Mouse (Mus musculus): ENCODE results near the gene Eea1.

The Eea1 gene

DNA sequence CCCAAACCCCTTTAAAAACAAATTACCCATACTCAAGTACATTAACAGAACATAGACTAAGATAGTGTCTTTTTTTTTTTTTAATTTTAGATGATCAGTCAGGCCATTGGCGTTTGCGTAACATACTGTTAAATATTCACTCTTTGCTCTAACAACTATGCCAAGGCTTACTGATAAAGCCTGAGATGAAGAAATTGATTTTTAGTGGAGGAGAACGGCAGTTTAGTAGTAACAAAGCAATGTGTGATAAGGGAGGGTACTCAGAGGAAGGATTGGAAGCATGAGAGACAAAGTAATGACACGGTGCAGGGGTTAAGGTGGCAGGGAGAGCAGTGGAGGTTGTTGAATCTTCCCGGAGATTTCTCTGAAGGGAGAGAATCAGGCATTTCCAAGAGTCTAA, 9.7 kb downstream of the Eea1 start:
- DNase-seq, result no peak

DNA sequence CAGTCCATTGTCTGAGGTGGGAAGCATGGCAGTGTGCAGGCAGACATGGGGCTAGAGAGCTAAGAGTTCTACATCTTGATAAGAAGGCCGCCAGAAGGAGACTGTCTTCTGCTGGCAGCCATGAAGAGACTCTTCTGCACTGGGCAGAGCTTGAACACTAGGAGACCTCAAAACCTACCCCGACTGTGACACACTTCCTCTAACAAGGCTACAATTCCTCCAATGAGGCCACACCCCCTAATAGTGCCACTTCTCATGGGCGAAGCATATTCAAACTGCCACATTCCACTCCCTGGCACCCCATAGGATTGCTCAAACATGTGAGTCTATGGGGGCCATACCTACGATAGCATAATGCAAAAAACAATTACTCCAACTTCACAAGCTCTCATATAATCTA, 10.3 kb downstream of the Eea1 start:
- DNase-seq, result no peak

DNA sequence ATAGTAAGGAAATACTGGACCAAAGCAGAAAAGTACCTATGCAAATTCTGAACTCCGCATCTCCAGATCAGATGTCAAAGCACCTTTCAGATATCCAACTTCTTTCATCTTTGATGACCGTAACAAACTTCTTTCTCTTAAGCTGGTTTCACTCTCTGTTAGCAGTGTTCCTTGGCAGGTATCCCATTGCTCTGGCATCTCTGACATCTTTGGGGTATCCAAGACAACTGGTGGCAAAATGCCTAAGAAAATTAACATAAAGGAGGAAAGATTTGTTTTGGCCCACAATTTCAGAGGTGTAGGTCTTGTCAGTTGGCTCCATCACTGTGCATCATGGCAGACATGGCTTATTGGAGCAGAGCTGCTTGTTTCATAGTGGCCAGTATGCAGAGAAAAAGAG, 10.9 kb downstream of the Eea1 start:
- no peak for DNase-seq

DNA sequence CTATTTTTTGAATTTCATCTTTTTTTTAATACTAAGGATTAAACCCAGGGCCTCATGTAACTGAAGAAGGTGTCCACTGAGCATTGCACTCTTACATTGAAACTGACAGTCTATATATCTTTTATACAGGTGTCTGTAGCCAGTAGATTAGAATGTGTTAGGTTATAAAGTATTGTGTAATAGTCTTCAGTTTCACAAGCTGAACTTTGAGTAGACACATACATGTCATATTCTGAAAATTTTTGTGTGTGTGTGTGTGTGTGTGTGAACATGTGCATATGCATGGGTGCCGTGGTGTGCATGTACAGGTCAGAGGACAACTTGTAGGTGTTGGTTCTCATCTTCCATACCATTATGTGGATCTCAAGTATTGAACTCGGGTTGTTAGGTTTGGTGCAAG, 16.2 kb downstream of the Eea1 start:
- no peak for DNase-seq

DNA sequence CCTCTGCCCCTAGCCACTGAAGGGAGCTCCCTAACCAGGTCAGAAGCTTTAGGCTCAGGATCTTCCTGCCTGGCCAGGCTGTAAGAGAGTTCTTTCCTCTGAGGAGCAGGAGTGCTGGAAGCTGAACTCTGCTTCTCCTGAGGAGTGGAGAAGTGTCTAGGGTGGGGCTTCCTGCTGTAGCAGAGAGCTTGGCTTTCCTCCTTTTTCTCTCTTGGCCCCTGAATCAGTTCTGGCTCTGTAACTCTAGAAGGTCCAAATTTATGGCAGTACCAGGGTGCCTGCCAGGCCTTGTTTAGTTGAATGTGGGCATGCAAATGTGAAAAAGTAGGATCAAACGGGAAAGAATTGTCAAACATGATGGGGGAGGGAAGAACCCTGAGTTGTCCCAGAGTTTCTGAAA, 17.1 kb downstream of the Eea1 start:
- DNase-seq, result no peak

DNA sequence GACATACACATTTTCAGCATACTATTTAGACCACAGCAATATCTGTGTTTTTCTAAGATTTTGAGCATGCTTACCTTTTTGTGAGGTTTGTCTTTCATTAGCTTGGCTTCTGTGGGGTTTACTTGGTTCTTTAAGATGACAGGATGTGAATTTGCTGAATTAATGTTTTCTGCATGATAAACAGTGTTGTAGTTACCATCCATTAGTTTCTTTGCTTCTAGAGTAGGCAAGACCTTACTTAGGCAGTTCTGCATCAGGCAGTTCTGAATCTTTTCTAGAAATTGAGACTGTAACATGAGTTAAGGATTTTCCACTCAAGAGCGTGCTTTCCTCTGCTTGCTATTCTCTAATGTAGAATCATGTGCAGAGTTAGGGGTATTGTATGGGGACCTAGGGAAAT, 24.2 kb downstream of the Eea1 start:
- DNase-seq, result no peak

DNA sequence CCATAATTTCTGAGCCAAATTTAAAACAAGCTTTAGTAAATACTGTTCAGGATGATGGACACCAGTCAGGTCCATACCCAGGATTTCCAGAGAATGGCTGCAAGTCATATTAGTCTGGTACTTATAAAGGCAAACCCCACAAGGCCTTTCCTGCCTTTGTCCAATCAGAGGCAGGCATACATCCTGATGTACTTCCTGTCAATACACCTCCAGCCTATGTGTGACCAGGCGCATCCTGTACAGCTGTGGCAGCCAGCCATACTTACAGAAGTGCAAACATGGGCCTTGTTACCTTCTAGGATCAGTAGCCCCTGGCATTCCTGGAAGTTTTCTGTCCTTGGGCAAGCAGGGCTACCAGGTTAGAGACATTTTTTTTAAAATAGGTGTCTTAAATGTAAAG, 29.2 kb downstream of the Eea1 start:
- DNase-seq, result no peak

DNA sequence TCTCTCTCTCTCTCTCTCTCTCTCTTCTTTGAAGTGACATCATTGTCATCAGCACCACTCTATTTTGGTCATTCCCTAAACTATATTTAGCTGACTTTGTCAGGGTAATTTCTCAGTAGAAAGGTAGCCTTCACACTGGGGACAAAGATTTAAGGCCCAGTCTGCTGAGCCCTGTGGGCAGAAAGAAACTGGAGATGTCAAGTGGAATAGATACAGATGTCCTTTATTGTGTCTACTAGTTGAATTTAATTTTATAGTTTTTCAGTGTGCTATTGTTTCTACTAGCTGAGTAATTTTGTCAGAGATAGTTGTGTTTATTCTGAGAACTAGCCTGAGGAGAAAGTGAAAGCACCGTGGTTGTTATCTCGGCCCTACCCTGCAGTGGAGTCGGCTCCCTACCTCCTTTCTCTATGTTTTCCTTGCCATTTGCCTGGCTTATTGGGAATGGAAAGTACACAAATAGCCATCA, 30.3 kb downstream of the Eea1 start:
- no peak for DNase-seq

DNA sequence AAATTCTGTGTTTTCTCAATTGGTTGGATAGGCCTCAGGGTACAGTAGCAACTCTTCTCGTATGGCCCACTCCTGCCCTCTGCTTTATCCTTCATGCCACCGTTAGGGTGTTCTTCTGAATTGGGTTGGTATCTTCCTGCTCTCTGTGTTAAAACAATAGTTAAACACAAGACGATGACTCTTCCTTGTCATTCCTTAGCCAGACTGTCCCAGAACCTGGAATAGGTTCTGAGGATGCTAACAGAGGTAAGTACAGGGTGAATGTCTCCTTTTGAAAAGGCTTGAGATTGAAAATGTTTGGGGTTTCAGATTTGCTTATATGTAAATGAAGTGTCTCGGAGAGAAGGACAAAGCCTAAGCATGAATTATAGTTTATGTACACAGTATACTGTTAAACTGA, 30.9 kb downstream of the Eea1 start:
- DNase-seq, result no peak

DNA sequence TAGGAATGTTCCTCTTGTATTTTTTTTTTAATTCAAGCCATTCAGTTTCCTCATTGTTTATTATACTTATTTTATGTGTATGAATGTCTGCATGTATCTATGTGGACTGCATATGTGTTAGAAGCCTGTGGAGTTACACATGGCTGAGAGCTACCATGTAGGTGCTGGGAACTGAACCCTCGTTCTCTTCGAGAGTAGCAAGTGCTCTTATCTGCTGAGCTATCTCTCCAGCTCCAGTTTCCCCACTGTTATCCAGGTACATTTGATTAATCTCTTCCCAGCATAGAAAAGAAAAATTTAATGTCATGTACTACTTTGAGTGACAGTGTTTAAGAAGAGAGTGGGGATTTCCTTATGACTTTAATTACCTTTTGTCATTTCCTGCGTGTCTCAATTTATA, 31.5 kb downstream of the Eea1 start:
- DNase-seq, result no peak

DNA sequence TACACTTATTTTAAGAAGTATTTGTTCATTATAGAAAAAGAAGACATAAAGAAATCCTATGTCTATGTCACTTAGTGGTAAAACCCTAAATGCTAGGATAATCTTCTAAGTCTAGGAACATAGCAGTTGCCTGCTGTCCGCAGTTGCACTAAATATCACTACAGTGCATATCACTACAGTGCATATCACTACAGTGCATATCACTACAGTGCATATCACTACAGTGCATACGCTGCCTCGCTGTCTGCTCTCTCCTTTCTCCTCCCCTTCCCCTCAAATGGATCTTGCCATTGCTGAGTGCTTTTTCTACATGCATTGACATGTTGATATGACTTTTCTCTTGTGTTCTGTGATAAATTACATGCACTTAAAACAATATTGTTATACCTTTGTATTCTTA, 34.0 kb downstream of the Eea1 start:
- DNase-seq, result no peak

DNA sequence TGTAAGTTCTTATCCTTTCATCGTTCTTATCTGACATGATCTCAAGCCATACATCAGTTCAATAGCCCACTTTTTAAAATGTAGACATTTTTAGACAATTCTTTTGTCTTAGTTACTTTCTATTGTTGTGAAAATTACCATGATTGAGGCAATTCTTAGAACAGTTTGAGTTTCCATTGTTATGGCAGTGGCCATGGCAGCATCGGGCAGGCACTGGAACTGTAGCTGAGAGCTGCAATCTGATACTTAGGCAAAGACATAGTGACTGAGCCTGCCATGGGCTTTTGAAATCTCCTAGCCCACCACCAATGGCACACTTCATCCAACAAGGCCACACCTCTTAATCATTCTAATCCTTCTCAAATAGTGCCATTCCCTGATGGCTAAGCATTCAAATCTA, 36.3 kb downstream of the Eea1 start:
- DNase-seq, result no peak

DNA sequence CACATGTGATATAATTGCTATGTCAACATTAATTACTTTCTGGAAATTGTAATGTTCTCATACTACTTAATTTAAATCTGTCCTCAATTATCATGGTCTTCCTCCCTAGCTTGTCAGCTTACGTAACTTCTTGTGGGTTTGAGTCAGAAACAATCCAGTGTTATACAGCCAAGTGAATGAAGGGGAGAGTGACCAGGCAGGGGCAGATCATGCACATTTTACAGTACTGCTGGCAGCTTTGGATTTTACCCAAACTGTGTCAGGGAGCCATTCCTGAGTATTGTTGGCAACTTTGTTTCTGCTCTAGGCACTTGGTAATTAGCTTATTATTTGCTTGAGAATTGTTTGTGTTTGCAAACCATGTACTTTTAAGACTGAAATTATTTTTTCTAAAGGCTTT, 49.3 kb downstream of the Eea1 start:
- DNase-seq, result no peak

DNA sequence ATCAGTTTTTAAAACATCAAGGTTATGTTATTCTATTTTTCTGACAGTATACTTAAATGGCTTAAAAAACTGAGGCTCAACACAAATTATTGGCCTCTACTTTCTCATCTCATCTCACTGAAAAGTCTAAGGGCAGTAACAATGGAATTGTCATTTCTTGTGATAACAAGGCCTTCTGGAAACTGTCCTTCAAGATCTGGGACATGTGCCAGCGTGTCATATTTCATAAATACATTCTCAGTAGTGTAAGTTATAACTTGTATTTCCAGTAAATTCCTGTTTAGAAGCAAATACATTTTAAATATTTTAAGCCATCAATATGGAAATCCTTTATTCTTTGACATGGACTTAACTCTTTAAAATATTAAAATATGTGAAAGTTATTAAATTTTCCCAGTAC, 50.7 kb downstream of the Eea1 start:
- no peak for DNase-seq

DNA sequence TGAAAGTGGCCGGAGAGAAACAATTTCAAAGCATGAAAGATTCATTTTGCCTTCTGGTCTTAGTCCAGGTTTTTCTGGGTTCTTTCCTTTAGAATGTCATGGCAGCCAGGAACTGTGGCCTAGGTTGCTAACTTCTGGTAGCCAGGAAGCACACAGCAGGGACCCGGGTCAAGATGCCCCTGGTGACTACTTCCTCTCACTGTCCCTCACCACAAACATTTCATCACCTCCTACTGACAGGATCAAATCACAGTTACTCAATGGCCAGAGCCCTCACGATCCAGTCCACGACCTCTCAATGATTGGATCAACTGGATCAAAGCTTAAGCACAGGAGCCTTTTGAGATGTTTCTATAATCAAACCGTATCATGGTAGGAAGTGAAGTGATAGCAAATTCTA, 60.5 kb downstream of the Eea1 start:
- no peak for DNase-seq

DNA sequence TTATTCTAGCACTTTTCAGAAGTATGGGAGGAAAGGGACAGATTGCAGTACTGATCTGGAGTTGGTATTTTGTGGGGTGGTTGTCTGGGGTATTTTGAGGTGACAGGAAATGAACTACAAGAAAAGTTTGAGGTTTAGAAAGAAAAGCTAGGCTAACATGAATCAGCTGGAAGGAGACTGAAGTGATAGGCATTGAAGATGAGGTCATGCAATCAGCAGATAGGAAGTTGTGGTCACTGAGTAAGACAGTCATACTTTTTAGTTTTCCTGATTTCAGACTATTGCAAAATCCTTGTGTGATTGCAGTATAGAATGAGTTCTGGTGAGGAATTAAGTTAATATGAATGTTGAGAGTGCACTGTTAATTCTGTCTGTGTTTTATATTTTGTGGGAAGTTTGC, 75.3 kb downstream of the Eea1 start:
- DNase-seq, result no peak

DNA sequence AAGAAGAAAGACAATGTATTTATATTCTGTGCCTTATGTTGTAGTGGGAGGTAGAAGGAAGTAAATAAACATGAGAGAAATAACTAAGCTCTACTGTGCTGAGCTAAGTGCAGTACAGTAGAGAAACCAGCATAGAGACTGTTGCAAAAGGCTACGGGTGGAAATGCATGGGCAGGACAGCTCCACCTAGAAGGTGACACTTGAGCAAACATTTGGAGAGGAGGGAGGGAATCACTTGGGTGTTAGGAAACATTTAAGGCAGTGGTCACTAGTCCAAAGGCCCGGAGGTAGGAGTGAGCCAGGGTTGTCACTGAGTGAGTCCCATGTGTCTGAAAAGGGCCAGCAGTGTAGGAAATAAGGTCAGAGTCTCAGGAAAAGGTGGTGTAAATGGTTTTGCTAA, 77.0 kb downstream of the Eea1 start:
- DNase-seq, result no peak

DNA sequence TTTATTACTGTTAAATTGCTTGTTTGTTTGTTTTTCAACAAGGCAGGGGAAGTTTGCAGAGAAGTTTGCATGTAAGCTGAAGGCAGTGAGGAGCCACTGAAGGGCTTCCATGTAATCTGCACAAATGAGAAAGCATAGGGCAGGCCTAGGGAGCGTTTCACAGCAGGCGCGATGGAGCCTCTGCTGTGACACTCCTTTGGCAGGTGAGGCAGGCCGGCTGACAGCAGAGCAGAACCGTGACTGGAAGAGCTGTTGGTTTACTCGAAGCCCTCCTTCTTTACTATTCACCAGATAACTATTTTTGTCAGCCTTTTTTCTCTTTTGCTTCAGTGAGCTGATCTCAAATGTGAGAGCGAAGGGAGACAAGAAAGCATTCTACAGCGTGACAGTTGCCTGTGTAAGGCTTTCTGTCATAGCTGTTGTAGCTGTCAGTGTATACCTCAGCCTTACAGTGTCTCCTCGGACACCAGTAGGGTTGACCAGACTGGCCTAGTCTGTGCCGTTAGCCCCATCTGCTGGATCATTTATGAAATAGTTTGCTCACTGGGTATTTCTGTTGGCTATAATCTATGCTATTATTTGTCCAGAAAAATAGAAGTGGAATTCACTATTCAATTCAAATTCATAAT, 93.0 kb downstream of the Eea1 start:
- DNase-seq, result no peak

DNA sequence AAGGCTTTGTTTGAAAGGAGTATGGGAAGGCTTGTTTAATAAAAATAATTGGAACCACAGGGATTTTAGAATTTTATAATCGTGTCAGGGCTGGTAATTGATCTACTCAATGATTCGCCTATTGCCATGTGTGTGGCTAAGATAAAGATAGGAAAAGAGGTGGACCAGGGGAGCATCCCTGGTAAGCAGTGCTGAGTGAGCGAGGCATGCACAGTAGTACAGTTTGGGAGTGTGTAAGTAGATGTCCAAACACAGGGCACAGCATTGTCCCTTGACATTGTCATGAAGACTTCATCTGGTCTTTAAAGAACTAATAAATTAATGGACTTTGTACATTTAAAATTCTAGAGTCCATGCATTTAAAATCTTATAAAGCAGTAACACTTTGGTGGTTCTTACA, 93.7 kb downstream of the Eea1 start:
- no peak for DNase-seq

DNA sequence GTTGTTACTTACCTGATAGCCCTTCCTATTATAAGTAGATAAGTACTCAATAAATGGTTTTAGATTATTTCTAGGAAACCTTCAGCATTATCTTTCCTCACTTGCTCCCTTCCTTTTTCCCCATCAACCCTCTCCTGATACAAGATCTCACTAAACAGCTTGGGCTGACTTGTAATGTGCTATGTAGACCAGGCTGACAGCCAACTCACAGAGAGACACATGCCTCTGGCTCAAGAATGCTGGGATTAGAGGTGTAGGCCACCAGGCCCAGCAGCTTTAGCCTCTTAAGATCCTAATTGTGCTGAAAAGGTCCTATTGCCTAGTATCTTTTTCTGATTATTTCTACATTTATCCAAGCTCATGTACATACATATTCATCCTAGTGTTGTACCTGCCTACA, 95.5 kb downstream of the Eea1 start:
- no peak for DNase-seq

DNA sequence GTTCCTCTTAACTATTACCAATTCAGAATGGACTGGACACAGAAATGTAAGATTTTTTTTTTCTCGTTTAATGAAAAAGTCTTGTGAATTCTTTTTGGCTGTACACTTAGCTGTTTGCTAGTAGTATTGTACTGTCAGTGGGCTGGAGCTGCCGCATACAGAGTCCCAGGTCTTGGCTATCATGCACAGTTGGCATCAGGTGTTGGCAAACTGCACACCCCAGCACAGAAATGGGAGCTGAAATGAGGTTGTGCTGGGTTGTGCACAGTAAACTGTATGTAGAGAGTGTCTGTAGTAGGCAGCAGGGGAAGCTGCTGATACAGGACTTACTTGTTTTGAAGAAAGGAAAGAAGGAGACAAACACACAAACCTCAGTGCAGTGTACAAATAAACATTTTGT, 103.8 kb downstream of the Eea1 start:
- no peak for DNase-seq

DNA sequence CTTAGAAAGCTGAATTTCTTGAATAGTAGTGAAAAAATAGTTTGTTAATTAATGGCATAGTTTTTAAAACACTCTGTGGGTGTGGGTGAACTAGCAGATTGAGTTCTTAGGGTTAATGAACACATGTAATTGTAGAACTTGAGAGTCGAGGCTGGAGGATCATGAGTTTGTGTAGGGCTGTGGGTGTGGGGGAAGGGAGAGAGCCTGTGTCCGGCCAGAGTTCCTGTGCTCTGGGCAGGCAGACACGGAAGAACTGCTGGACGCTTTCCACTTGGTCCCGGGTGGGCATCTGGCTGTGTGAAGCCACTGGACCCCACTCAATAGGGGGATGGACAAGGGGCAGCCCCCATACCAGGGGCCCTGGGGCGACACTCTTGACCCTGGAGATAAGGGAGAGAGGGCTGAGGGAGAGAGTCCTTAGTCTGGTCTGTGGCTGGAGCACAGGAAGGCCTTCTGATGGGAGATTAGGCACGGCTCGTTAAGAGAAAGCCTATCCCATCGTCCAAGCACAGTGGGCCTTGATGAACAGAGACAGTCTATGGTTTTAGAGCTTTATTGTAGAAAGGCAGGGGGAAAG, 107.6 kb downstream of the Eea1 start:
- DNase-seq, result no peak

DNA sequence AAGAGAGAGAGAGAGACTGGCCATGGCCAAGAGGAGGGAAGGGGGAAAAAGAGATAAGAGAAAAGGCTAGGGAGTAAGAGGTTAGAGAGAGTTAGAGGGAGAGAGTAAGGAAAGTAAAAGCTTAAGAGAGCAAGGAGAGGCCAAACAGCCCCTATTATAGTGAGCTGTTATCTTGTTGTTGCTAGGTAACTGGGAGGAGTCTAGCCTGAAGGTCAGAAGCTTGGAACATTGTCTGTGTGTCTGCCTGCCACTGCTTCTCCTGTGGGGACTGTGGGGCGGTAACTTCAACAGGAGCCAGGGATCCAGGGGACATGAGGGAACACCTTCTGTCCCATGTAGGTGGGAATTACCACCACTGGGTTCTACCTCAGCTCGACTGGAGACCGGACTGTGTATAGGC, 108.1 kb downstream of the Eea1 start:
- DNase-seq, result no peak

DNA sequence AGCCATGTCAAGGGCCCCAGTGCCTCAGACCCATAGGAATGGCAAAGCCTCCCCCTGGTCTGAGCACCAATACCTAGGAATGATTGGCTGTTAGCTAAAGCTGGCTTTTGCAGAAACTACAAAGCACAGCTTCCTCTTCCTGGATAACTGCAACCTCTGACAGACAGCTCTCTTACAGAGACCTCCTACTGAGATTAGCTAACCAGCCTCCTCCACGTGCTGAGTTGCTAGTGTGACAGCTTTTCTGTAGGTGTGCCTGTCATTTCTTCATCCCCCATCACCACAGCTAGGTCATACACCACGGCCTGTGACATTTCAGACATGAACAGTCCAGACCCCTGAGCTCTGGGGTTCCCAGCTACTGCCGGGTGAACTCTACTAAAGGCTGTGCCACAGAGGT, 126.9 kb downstream of the Eea1 start:
- no peak for DNase-seq

DNA sequence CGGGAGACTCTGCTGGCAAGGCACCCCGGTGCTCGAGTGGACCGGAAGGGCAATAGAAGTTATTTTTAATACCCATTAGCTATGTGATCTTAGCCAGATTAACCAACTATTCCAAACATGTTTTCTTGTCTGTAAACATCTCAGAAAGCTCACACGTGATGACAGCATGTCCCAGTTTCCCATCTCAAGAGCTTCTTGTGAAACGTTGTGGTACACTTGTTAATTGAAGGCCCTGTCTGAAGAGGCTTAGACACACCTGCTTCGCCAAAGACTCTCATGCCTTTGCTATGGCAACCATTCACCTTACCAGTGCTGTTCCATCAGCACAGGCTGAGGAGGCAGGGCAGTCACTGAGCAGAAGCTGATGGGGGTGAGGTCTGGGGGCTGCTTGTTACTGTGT, 133.9 kb downstream of the Eea1 start:
- DNase-seq, result no peak

DNA sequence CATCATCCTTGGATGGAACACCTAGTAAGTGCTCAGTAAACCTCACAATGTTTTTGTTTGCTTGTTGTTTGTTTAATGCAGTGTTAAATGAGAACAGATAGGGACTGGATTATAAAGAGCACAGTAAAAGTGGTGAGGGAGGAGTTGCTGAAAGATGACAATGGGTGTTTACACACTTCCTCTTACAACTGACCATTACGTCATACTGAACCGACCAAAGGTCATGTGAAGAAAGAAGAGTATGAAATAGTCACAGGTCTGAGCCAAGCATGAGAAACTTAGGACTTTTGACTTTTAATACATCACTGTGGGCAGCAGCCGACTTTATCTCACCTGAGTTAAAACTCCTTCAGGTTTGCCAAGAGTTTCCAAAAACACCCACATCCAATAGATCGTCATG, 135.0 kb downstream of the Eea1 start:
- DNase-seq, result no peak
